Mouse (Mus musculus) central nervous system, embryonic 18 days (tissue): Measurements from ENCODE around the gene Gm28051. TPM values are rescaled to one million over a fixed set of nuclear protein-coding genes. Genes with fewer than 3 reads are reported as not detected.

Experiments
- polyA plus RNA-seq: library from polyadenylated mRNA; depleted of rRNA; stranded (reverse); fragments of >200 nt; gene quantifications from 2 replicates; pipeline ENCODE4 v1.2.3, GENCODE M21; 2012; rRNA removed

Gene Gm28051
- polyA plus RNA-seq: not detected in 2 replicates

DNA sequence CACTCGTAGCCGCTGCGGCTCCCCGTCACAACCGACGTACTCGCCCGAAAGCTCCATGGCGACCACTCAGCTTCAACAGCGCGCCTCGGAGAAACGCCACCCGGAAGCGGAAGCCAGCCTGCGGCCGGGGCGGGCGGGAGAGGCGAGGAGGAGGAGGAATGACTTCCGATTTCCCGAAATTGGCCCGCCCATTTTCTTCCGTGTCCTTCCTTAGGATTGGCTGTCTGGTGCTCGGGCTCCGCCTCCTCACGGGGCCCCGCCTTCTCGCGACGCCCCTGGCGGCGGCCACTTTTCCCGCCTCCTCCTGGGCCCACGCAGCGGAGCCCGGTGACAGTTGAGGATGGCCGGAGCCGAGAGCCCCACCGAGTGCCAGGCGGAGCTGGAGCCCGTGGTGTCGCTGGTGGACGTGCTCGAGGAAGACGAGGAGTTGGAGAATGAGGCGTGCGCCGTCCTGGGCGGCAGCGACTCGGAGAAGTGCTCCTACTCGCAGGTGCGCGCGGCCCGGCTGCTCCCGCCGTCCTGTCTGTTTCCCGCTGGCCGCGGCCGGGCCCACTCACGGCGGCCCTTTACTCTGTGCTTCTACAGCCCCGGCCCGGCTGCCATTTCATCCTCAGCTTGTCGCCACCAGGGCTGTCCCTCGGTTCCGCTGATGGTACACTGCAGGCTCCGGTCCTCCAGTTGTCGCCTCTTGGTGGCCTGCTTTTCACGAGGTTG, at the start of gene Gm28051, which contains the start of the genes Gon7 and Ubr7:
TSS of gene Gm28051 (minus strand) at position 77 of the 714 bp plus-strand sequence.
TSS of gene Gon7 (minus strand) at position 115 of the 714 bp plus-strand sequence.
TSS of gene Ubr7 (plus strand) at position 279 of the 714 bp plus-strand sequence.

DNA sequence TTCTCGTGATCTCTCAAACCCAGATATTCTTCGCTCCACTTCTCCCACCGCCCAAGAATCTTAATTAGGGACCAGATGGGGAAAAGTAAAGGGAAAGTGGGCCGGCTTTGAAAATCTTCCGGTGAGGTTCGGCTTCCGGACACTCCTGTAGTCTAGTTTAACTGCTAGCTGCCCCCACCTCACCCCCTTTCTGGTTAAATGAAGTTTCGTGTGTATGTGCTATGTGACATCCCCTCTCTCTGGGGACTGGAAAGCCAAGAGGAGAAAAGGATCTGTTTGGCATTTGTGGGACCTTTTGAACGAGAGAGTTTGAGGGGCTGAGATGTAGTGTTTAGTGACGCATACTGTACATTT, 815 bp upstream of the Gm28051 start, which contains the start of gene Gm20604:
TSS of gene Gm20604 (minus strand) at position 270 of the 354 bp plus-strand sequence.

GRCm38 (mm10) chr12:102743589-102744574, 13.7 kb downstream of the Gm28051 start, which contains the start of the genes Moap1 and Tmem251:
TSS of gene Moap1 (minus strand) at chr12:102743661.
TSS of gene Tmem251 (plus strand) at chr12:102743762.

GRCm38 (mm10) chr12:102704457-102705198, 52.9 kb downstream of the Gm28051 start, which contains the start of gene Itpk1:
TSS of gene Itpk1 (minus strand) at chr12:102704930.

Other genes starting within 250 kb of the Gm28051 start
- 87.8 and 93.9 TPM in 2 replicates for gene Chga, start 202.8 kb downstream of the Gm28051 start, polyA plus RNA-seq
- 37.7 and 43.1 TPM in 2 replicates for gene Itpk1, start 52.8 kb downstream of the Gm28051 start, polyA plus RNA-seq
- 19.6 and 20.2 TPM in 2 replicates for gene Moap1, start 14.1 kb downstream of the Gm28051 start, polyA plus RNA-seq
- 4.4 and 5.0 TPM in 2 replicates for gene Tmem251, start 14.0 kb downstream of the Gm28051 start, polyA plus RNA-seq
- gene Gon7, start within 50 bp of the Gm28051 start, polyA plus RNA-seq: 28.5 and 30.1 TPM in 2 replicates
- 36.2 and 37.7 TPM in 2 replicates for gene Ubr7, start 202 bp upstream of the Gm28051 start, polyA plus RNA-seq
- 39.1 and 41.4 TPM in 2 replicates for gene Gm20604, start 907 bp upstream of the Gm28051 start, polyA plus RNA-seq
- 19.5 and 20.4 TPM in 2 replicates for gene Btbd7, start 120.7 kb upstream of the Gm28051 start, polyA plus RNA-seq
- gene Cox8c, start 141.6 kb upstream of the Gm28051 start, polyA plus RNA-seq: not detected in 2 replicates
- 38.9 and 39.3 TPM in 2 replicates for gene Unc79, start 191.1 kb upstream of the Gm28051 start, polyA plus RNA-seq